Mouse (Mus musculus) thymus, adult 2 months (tissue): ENCODE results near the gene Ctnnal1. TPM values are rescaled to one million over a fixed set of nuclear protein-coding genes. Genes with fewer than 3 reads are reported as not detected.
"Not testable (repeated sequence)": the region's sequence is repeated elsewhere in the genome, so short reads cannot be mapped to it uniquely, and the experiment has no call there.

Experiments
- DNase-seq: peaks from one replicate; pipeline ENCODE4 v3.0.0; 2021
- H3K27ac ChIP-seq: fragments of 200-500 bp; 2 replicates; pipeline ENCODE4 v1.5.1; 2012; ENCODE audit warnings: low read length, control low read depth; ENCODE audit not compliant: control insufficient read depth, insufficient read depth
- H3K27me3 ChIP-seq: fragments of 200-500 bp; 2 replicates; pipeline ENCODE4 v1.6.1; 2012; ENCODE audit warnings: mild to moderate bottlenecking, low read length, moderate library complexity, mixed read lengths; ENCODE audit not compliant: control insufficient read depth, insufficient read depth
- H3K36me3 ChIP-seq: fragments of 200-500 bp; 2 replicates; pipeline ENCODE4 v1.6.1; 2012; ENCODE audit warnings: mild to moderate bottlenecking, low read length, moderate library complexity; ENCODE audit not compliant: control insufficient read depth, insufficient read depth
- H3K4me1 ChIP-seq: fragments of 200-500 bp; replicated peaks from 2 replicates; pipeline ENCODE4 v1.6.1; 2012; ENCODE audit warnings: low read length; ENCODE audit not compliant: control insufficient read depth, insufficient read depth
- H3K4me3 ChIP-seq: fragments of 200-500 bp; 2 replicates; pipeline ENCODE4 v1.5.1; 2012; ENCODE audit warnings: mild to moderate bottlenecking, low read length, control low read depth, moderate library complexity; ENCODE audit not compliant: control insufficient read depth, insufficient read depth
- CTCF ChIP-seq: fragments of 200-500 bp; IDR thresholded peaks from 2 replicates; pipeline ENCODE4 v1.5.1; 2012; ENCODE audit warnings: mild to moderate bottlenecking, control low read depth, low read length, moderate library complexity, borderline replicate concordance; ENCODE audit not compliant: control insufficient read depth, poor library complexity, insufficient read depth; ENCODE audit errors: extremely low read depth
- POLR2A ChIP-seq: fragments of 200-500 bp; IDR thresholded peaks from 2 replicates; pipeline ENCODE4 v1.6.1; 2012; ENCODE audit warnings: mild to moderate bottlenecking, low read length, control low read depth, moderate library complexity; ENCODE audit not compliant: control insufficient read depth, poor library complexity, insufficient read depth; ENCODE audit errors: extremely low read depth
- WGBS: fragments of 180-500 bp; shearing (Covaris S2); methylation state at CpG from one replicate; pipeline ENCODE4 v1.1.7; 2018; 5-methylcytosine and 5-hydroxymethylcytosine counted together
- polyA plus RNA-seq: library from polyadenylated mRNA; depleted of rRNA; stranded (reverse); fragments of >200 nt; gene quantifications from 2 replicates; pipeline ENCODE4 v1.2.3, GENCODE M21; 2012

Gene Ctnnal1
- polyA plus RNA-seq, 1 experiment, result 5.0 TPM

GRCm38 (mm10) chr4:56892501-56893115 lies 27.6 kb upstream of the Ctnnal1 start:
- peaks cover 4% of the 10 kb centered on the region; the same call in 1 of the 2 replicates for H3K4me1 ChIP-seq
- no peak overlapping the region for H3K4me3 ChIP-seq
- 29% methylated on average over 6 of the region's 6 CpGs for WGBS
- H3K36me3 ChIP-seq, result peaks cover 4% of the 10 kb centered on the region; the same call in 1 of the 2 replicates
- DNase-seq, result no peak
- H3K27ac ChIP-seq, result no peak overlapping the region
- TF ChIP-seq POLR2A, result no peak
- TF ChIP-seq CTCF, result no peak
- H3K27me3 ChIP-seq, result no peaks in the 10 kb centered on the region

GRCm38 (mm10) chr4:56888483-56888882 lies 23.5 kb upstream of the Ctnnal1 start:
- Histone ChIP-seq H3K27me3 (no peaks in the 10 kb centered on the region), H3K4me3 (no peak overlapping the region), H3K36me3 (peaks cover 15% of the 10 kb centered on the region), H3K27ac (no peak overlapping the region), H3K4me1 (peaks cover 4% of the 10 kb centered on the region; the same call in 1 of the 2 replicates)
- DNase-seq, result no peak
- 94% methylated on average over 5 of the region's 5 CpGs for WGBS
- TF ChIP-seq POLR2A (no peak), CTCF (no peak)

- Histone ChIP-seq H3K4me3 (no peak overlapping the region), H3K27ac (no peak overlapping the region), H3K4me1 (no peaks in the 10 kb centered on the region), H3K36me3 (peaks cover 15% of the 10 kb centered on the region), H3K27me3 (no peaks in the 10 kb centered on the region)
- 95% methylated on average over 6 of the region's 6 CpGs for WGBS
- DNase-seq, result no peak
- no peak for TF ChIP-seq CTCF
- TF ChIP-seq POLR2A, result no peak
Measured at GRCm38 (mm10) chr4:56886286-56886979, 21.4 kb upstream of the Ctnnal1 start.

- no peaks in the 10 kb centered on the region for H3K27me3 ChIP-seq
- 93% methylated on average over 11 of the region's 11 CpGs for WGBS
- TF ChIP-seq CTCF, result no peak
- no peak for TF ChIP-seq POLR2A
- no peak for DNase-seq
- peaks cover 3% of the 10 kb centered on the region; the same call in 1 of the 2 replicates for H3K36me3 ChIP-seq
- no peaks in the 10 kb centered on the region for H3K4me1 ChIP-seq
- no peak overlapping the region for H3K27ac ChIP-seq
- no peak overlapping the region for H3K4me3 ChIP-seq
Measured at GRCm38 (mm10) chr4:56880036-56880703, 15.2 kb upstream of the Ctnnal1 start.

- no peak for DNase-seq
- no peaks in the 10 kb centered on the region for H3K27me3 ChIP-seq
- no peak for TF ChIP-seq CTCF
- TF ChIP-seq POLR2A, result no peak
- WGBS, result 97% methylated on average over 7 of the region's 7 CpGs
- H3K4me3 ChIP-seq, result no peak overlapping the region
- H3K36me3 ChIP-seq, result no peaks in the 10 kb centered on the region
- H3K4me1 ChIP-seq, result no peaks in the 10 kb centered on the region
- no peak overlapping the region for H3K27ac ChIP-seq
Measured at GRCm38 (mm10) chr4:56878971-56879370, 14.0 kb upstream of the Ctnnal1 start.

GRCm38 (mm10) chr4:56870541-56870940 lies 5.6 kb upstream of the Ctnnal1 start:
- H3K27ac ChIP-seq, H3K4me3 ChIP-seq, H3K27me3 ChIP-seq, DNase-seq, H3K36me3 ChIP-seq, H3K4me1 ChIP-seq: not testable (repeated sequence)
- WGBS, result 98% methylated on average over 11 of the region's 11 CpGs

- H3K4me3 ChIP-seq, result no peak overlapping the region
- WGBS, result 93% methylated on average over 5 of the region's 5 CpGs
- H3K4me1 ChIP-seq, result peaks cover 4% of the 10 kb centered on the region
- no peak overlapping the region for H3K27ac ChIP-seq
- TF ChIP-seq POLR2A (no peak), CTCF (no peak)
- no peaks in the 10 kb centered on the region for H3K27me3 ChIP-seq
- DNase-seq, result no peak
- no peaks in the 10 kb centered on the region for H3K36me3 ChIP-seq
Measured at GRCm38 (mm10) chr4:56867761-56868160, 2.8 kb upstream of the Ctnnal1 start.
